Mouse (Mus musculus) stomach, postnatal 0 days (tissue): Measurements from ENCODE around the gene Mical3.

Source experiments
- CTCF ChIP-seq: IDR thresholded peaks from 2 replicates; pipeline ENCODE4 v1.5.1; 2016; ENCODE audit warnings: antibody characterized with exemption, low read depth, mild to moderate bottlenecking, moderate library complexity
- EP300 ChIP-seq: optimal IDR thresholded peaks from 2 replicates; pipeline ENCODE3; 2016; ENCODE audit warnings: antibody characterized with exemption

DNA sequence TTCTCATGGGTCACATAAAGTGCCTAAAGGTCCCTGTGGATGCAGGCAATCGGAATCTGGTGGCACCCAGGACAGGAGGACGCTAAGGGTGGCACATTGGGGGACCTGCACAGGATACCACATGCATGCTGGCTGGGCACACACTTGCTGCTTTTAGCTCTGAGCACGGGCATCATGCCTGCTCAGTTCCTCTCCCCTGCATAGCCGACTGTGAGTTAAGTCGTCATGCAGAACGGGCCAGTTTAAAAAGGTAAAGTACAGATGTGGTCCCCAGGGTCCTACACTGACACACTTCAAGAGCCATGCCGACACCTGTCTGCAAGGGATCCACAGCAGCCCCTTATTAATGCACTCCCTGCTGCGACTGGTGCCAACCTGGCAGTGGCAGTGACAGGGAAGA, 176.6 kb downstream of the Mical3 start:
- TF ChIP-seq CTCF (no peak), EP300 (no peak)
